Mouse (Mus musculus) erythroblast, embryonic 14.5 days (primary cell): ENCODE data around the gene Ascc1. TPM values are rescaled to one million over a fixed set of nuclear protein-coding genes. Genes with fewer than 3 reads are reported as not detected.

Source experiments
- H3K27me3 ChIP-seq: 2 replicates; pipeline ENCODE4 v1.6.1; 2012; ENCODE audit warnings: inconsistent platforms; ENCODE audit not compliant: control insufficient read depth
- H3K36me3 ChIP-seq: 2 replicates; pipeline ENCODE4 v1.6.1; 2012; ENCODE audit warnings: mild to moderate bottlenecking, inconsistent platforms; ENCODE audit not compliant: control insufficient read depth
- H3K4me1 ChIP-seq: 2 replicates; pipeline ENCODE4 v1.6.1; 2012; ENCODE audit warnings: inconsistent platforms; ENCODE audit not compliant: control insufficient read depth
- H3K4me3 ChIP-seq: replicated peaks from 2 replicates; pipeline ENCODE3; 2012; ENCODE audit warnings: moderate library complexity, mild to moderate bottlenecking, inconsistent platforms
- H3K9me3 ChIP-seq: 2 replicates; pipeline ENCODE4 v1.6.1; 2012; ENCODE audit warnings: low read length, inconsistent platforms, mixed read lengths; ENCODE audit not compliant: control insufficient read depth
- GATA1 ChIP-seq: IDR thresholded peaks from 2 replicates; pipeline ENCODE4 v1.6.1; 2012; ENCODE audit warnings: low read length, inconsistent platforms, mixed read lengths
- TAL1 ChIP-seq: IDR thresholded peaks from 3 replicates; pipeline ENCODE4 v1.6.1; 2012; ENCODE audit warnings: low read length, inconsistent platforms, mixed read lengths
- polyA plus RNA-seq: library from polyadenylated mRNA; stranded (reverse); fragments of >175 nt; gene quantifications from 2 replicates; pipeline ENCODE4 v1.2.3, GENCODE M21; 2012

Gene Ascc1
- polyA plus RNA-seq, 1 experiment, result 7.4 TPM

GRCm38 (mm10) chr10:60078561-60078917, 75.9 kb downstream of the Ascc1 start:
- no peaks in the 10 kb centered on the region for H3K9me3 ChIP-seq
- peaks cover 5% of the 10 kb centered on the region for H3K36me3 ChIP-seq
- peak overlapping the region; percentile 58 for H3K4me3 ChIP-seq
- peak; percentile 68 for TF ChIP-seq GATA1
- TF ChIP-seq TAL1, result peak; percentile 79
- H3K27me3 ChIP-seq, result no peaks in the 10 kb centered on the region
- peaks cover 76% of the 10 kb centered on the region for H3K4me1 ChIP-seq

- H3K36me3 ChIP-seq, result peaks cover 5% of the 10 kb centered on the region
- no peak overlapping the region for H3K4me3 ChIP-seq
- H3K9me3 ChIP-seq, result no peaks in the 10 kb centered on the region
- TF ChIP-seq TAL1, result no peak
- no peak for TF ChIP-seq GATA1
- H3K4me1 ChIP-seq, result peaks cover 79% of the 10 kb centered on the region
- H3K27me3 ChIP-seq, result no peaks in the 10 kb centered on the region
These were observed 77.6 kb downstream of the Ascc1 start for GRCm38 (mm10) chr10:60080171-60080570.

GRCm38 (mm10) chr10:60080601-60080981, 78.0 kb downstream of the Ascc1 start:
- Histone ChIP-seq H3K27me3 (no peaks in the 10 kb centered on the region), H3K36me3 (peaks cover 5% of the 10 kb centered on the region), H3K4me3 (no peak overlapping the region), H3K4me1 (peaks cover 77% of the 10 kb centered on the region), H3K9me3 (no peaks in the 10 kb centered on the region)
- no peak for TF ChIP-seq TAL1
- no peak for TF ChIP-seq GATA1

GRCm38 (mm10) chr10:60080982-60081825, 78.6 kb downstream of the Ascc1 start:
- TF ChIP-seq GATA1 (no peak), TAL1 (no peak)
- Histone ChIP-seq H3K4me3 (no peak overlapping the region), H3K4me1 (peaks cover 77% of the 10 kb centered on the region), H3K9me3 (no peaks in the 10 kb centered on the region), H3K27me3 (no peaks in the 10 kb centered on the region), H3K36me3 (peaks cover 5% of the 10 kb centered on the region)

- no peak overlapping the region for H3K4me3 ChIP-seq
- peaks cover 5% of the 10 kb centered on the region for H3K36me3 ChIP-seq
- H3K27me3 ChIP-seq, result no peaks in the 10 kb centered on the region
- TF ChIP-seq GATA1 (no peak), TAL1 (no peak)
- peaks cover 71% of the 10 kb centered on the region for H3K4me1 ChIP-seq
- H3K9me3 ChIP-seq, result no peaks in the 10 kb centered on the region
These were observed 79.3 kb downstream of the Ascc1 start for GRCm38 (mm10) chr10:60081905-60082304.

- no peak for TF ChIP-seq TAL1
- TF ChIP-seq GATA1, result no peak
- Histone ChIP-seq H3K27me3 (no peaks in the 10 kb centered on the region), H3K4me3 (no peak overlapping the region), H3K36me3 (peaks cover 2% of the 10 kb centered on the region), H3K4me1 (peaks cover 50% of the 10 kb centered on the region), H3K9me3 (no peaks in the 10 kb centered on the region)
These were observed 81.5 kb downstream of the Ascc1 start for GRCm38 (mm10) chr10:60084065-60084464.

GRCm38 (mm10) chr10:60092311-60092710, 89.7 kb downstream of the Ascc1 start:
- H3K36me3 ChIP-seq, result no peaks in the 10 kb centered on the region
- no peaks in the 10 kb centered on the region for H3K27me3 ChIP-seq
- H3K9me3 ChIP-seq, result no peaks in the 10 kb centered on the region
- TF ChIP-seq TAL1 (no peak), GATA1 (no peak)
- peaks cover 1% of the 10 kb centered on the region; the same call in 1 of the 2 replicates for H3K4me1 ChIP-seq
- no peak overlapping the region for H3K4me3 ChIP-seq

- Histone ChIP-seq H3K9me3 (no peaks in the 10 kb centered on the region), H3K27me3 (no peaks in the 10 kb centered on the region), H3K36me3 (peaks cover 2% of the 10 kb centered on the region; the same call in 1 of the 2 replicates), H3K4me1 (peaks cover 1% of the 10 kb centered on the region; the same call in 1 of the 2 replicates), H3K4me3 (no peak overlapping the region)
- no peak for TF ChIP-seq TAL1
- TF ChIP-seq GATA1, result no peak
These were observed 91.1 kb downstream of the Ascc1 start for GRCm38 (mm10) chr10:60093751-60094150.

GRCm38 (mm10) chr10:60095558-60095957, 93.0 kb downstream of the Ascc1 start:
- H3K4me1 ChIP-seq, result peaks cover 1% of the 10 kb centered on the region; the same call in 1 of the 2 replicates
- TF ChIP-seq GATA1, result no peak
- TF ChIP-seq TAL1, result no peak
- H3K4me3 ChIP-seq, result no peak overlapping the region
- H3K36me3 ChIP-seq, result peaks cover 6% of the 10 kb centered on the region
- no peaks in the 10 kb centered on the region for H3K9me3 ChIP-seq
- H3K27me3 ChIP-seq, result no peaks in the 10 kb centered on the region
